Mouse (Mus musculus): Measurements from ENCODE around the gene Olfr1228. TPM values are rescaled to one million over a fixed set of nuclear protein-coding genes. Genes with fewer than 3 reads are reported as not detected.

Gene Olfr1228
- polyA plus RNA-seq (2014; fragmentation: Nextera tagmentation; extraction: Ambion mirVana), result not detected in 2 replicates

DNA sequence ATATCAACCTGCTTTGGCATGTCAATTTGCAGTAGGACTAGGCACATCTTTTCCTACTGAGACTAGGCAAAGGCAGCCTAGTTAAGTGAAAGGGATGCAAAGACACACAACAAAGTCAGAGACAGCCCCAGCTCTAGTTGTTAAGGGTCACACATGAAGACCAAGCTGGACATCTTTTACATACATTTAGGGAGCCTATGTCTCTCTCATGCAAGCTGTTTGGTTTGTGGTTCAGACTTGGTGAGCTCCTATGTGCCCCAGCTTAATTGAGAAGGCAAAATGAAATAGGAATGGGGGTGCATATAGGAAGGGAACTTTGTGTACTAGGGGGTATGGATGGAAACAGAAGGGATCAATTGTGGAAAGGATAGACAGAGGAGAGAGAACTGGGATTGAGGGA, at the start of gene Olfr1228:
Gene Olfr1228 (minus strand): TSS at position 101 of the 400 bp plus-strand sequence.
- Histone ChIP-seq H3K36me3 (ENCODE audit: control insufficient read depth, insufficient read depth, low read length) (no peaks in the 10 kb centered on the region), H3K4me2 (ENCODE audit: low read depth, low read length) (no peak within 1 kb of the TSS), H3K9me3 (ENCODE audit: control insufficient read depth, low read length) (no peaks in the 10 kb centered on the region), H3K27ac (ENCODE audit: low read depth, low read length) (no peak within 1 kb of the TSS), H3K27me3 (ENCODE audit: control insufficient read depth, insufficient read depth, low read length) (no peaks in the 10 kb centered on the region), H3K4me1 (ENCODE audit: control insufficient read depth, insufficient read depth, low read length) (no peaks in the 10 kb centered on the region), H3K9ac (replicated peaks; ENCODE audit: low read depth, low read length) (no peak within 1 kb of the TSS), H3K4me3 (ENCODE audit: low read depth, low read length) (no peak within 1 kb of the TSS)
- ATAC-seq (ENCODE audit: low read depth), result no peak

DNA sequence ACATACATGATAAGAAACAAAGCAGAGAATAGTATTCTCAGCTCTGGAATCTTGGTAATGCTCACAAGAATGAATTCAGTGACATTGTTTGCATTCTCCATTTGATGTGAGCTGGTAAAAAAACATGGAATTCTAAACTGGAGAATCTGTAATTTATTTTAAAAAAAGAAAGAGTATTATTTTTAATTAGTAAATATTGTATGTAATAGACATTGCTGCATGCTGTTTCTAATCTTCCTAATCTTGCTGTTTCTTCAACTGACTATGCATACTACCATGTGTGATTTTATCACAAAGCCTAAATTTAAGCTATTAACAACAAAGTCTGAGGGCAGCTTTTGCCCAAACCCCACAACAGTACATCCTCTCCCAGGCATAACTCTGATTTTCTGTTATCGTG, 43.3 kb upstream of the Olfr1228 start, which contains the start of gene Olfr1230:
Gene Olfr1230 (minus strand): TSS at position 101 of the 400 bp plus-strand sequence.
- Histone ChIP-seq H3K9ac (replicated peaks; ENCODE audit: low read depth, low read length) (no peak within 1 kb of the TSS), H3K4me2 (ENCODE audit: low read depth, low read length) (no peak within 1 kb of the TSS), H3K36me3 (ENCODE audit: control insufficient read depth, insufficient read depth, low read length) (no peaks in the 10 kb centered on the region), H3K4me3 (ENCODE audit: low read depth, low read length) (no peak within 1 kb of the TSS), H3K9me3 (ENCODE audit: control insufficient read depth, low read length) (no peaks in the 10 kb centered on the region), H3K27ac (ENCODE audit: low read depth, low read length) (no peak within 1 kb of the TSS), H3K4me1 (ENCODE audit: control insufficient read depth, insufficient read depth, low read length) (no peaks in the 10 kb centered on the region), H3K27me3 (ENCODE audit: control insufficient read depth, insufficient read depth, low read length) (no peaks in the 10 kb centered on the region)
- no peak for ATAC-seq (ENCODE audit: low read depth)
- WGBS, result 90% methylated on average over 1 of the region's 1 CpGs

- Histone ChIP-seq H3K9ac (replicated peaks; ENCODE audit: low read depth, low read length) (no peak within 1 kb of the TSS), H3K27me3 (ENCODE audit: control insufficient read depth, insufficient read depth, low read length) (no peaks in the 10 kb centered on the region), H3K4me1 (ENCODE audit: control insufficient read depth, insufficient read depth, low read length) (no peaks in the 10 kb centered on the region), H3K36me3 (ENCODE audit: control insufficient read depth, insufficient read depth, low read length) (no peaks in the 10 kb centered on the region), H3K4me2 (ENCODE audit: low read depth, low read length) (no peak within 1 kb of the TSS), H3K9me3 (ENCODE audit: control insufficient read depth, low read length) (no peaks in the 10 kb centered on the region), H3K4me3 (ENCODE audit: low read depth, low read length) (no peak within 1 kb of the TSS), H3K27ac (ENCODE audit: low read depth, low read length) (no peak within 1 kb of the TSS)
- ATAC-seq (ENCODE audit: low read depth), result no peak
- WGBS, result 79% methylated on average over 2 of the region's 2 CpGs
Observed at GRCm38 (mm10) chr2:89287914-89288313, 34.1 kb upstream of the Olfr1228 start, which contains the start of gene Olfr1229. Gene Olfr1229, minus strand, starts transcription at chr2:89288014.

- Histone ChIP-seq H3K27ac (ENCODE audit: low read depth, low read length) (no peak within 1 kb of the TSS), H3K36me3 (ENCODE audit: control insufficient read depth, insufficient read depth, low read length) (no peaks in the 10 kb centered on the region), H3K4me2 (ENCODE audit: low read depth, low read length) (no peak within 1 kb of the TSS), H3K27me3 (ENCODE audit: control insufficient read depth, insufficient read depth, low read length) (no peaks in the 10 kb centered on the region), H3K9ac (replicated peaks; ENCODE audit: low read depth, low read length) (no peak within 1 kb of the TSS), H3K4me3 (ENCODE audit: low read depth, low read length) (no peak within 1 kb of the TSS), H3K4me1 (ENCODE audit: control insufficient read depth, insufficient read depth, low read length) (no peaks in the 10 kb centered on the region), H3K9me3 (ENCODE audit: control insufficient read depth, low read length) (no peaks in the 10 kb centered on the region)
- no peak for ATAC-seq (ENCODE audit: low read depth)
- WGBS, result 64% methylated on average over 2 of the region's 2 CpGs
Observed at GRCm38 (mm10) chr2:89199948-89200347, 53.9 kb downstream of the Olfr1228 start, which contains the start of gene Olfr1226. Gene Olfr1226, minus strand, starts transcription at chr2:89200048.

Other genes with a start within 250 kb of the Olfr1228 start
- not detected in 2 replicates for gene Olfr1215, start 247.1 kb downstream of the Olfr1228 start, polyA plus RNA-seq (2014; fragmentation: Nextera tagmentation; extraction: Ambion mirVana)
- not detected in 2 replicates for gene Olfr1216, start 235.7 kb downstream of the Olfr1228 start, polyA plus RNA-seq (2014; fragmentation: Nextera tagmentation; extraction: Ambion mirVana)
- gene Olfr1217, start 222.0 kb downstream of the Olfr1228 start, polyA plus RNA-seq (2014; fragmentation: Nextera tagmentation; extraction: Ambion mirVana), result not detected in 2 replicates
- not detected in 2 replicates for gene Olfr1218, start 192.9 kb downstream of the Olfr1228 start, polyA plus RNA-seq (2014; fragmentation: Nextera tagmentation; extraction: Ambion mirVana)
- gene Olfr1219, start 170.5 kb downstream of the Olfr1228 start, polyA plus RNA-seq (2014; fragmentation: Nextera tagmentation; extraction: Ambion mirVana), result not detected in 2 replicates
- gene Olfr1220, start 147.2 kb downstream of the Olfr1228 start, polyA plus RNA-seq (2014; fragmentation: Nextera tagmentation; extraction: Ambion mirVana), result not detected in 2 replicates
- not detected in 2 replicates for gene Olfr1221, start 136.8 kb downstream of the Olfr1228 start, polyA plus RNA-seq (2014; fragmentation: Nextera tagmentation; extraction: Ambion mirVana)
- gene Olfr1222, start 121.0 kb downstream of the Olfr1228 start, polyA plus RNA-seq (2014; fragmentation: Nextera tagmentation; extraction: Ambion mirVana), result not detected in 2 replicates
- gene Olfr1223, start 102.5 kb downstream of the Olfr1228 start, polyA plus RNA-seq (2014; fragmentation: Nextera tagmentation; extraction: Ambion mirVana), result not detected in 2 replicates
- gene Olfr1224-ps1, start 90.0 kb downstream of the Olfr1228 start, polyA plus RNA-seq (2014; fragmentation: Nextera tagmentation; extraction: Ambion mirVana), result not detected in 2 replicates
- gene Olfr1225, start 79.4 kb downstream of the Olfr1228 start, polyA plus RNA-seq (2014; fragmentation: Nextera tagmentation; extraction: Ambion mirVana), result not detected in 2 replicates
- not detected in 2 replicates for gene Olfr1226, start 54.0 kb downstream of the Olfr1228 start, polyA plus RNA-seq (2014; fragmentation: Nextera tagmentation; extraction: Ambion mirVana)
- gene Olfr1229, start 34.0 kb upstream of the Olfr1228 start, polyA plus RNA-seq (2014; fragmentation: Nextera tagmentation; extraction: Ambion mirVana), result not detected in 2 replicates
- not detected in 2 replicates for gene Olfr1230, start 43.2 kb upstream of the Olfr1228 start, polyA plus RNA-seq (2014; fragmentation: Nextera tagmentation; extraction: Ambion mirVana)
- gene Olfr1231, start 53.0 kb upstream of the Olfr1228 start, polyA plus RNA-seq (2014; fragmentation: Nextera tagmentation; extraction: Ambion mirVana), result not detected in 2 replicates
- gene Olfr1232, start 75.6 kb upstream of the Olfr1228 start, polyA plus RNA-seq (2014; fragmentation: Nextera tagmentation; extraction: Ambion mirVana), result not detected in 2 replicates
- gene Olfr1233, start 88.3 kb upstream of the Olfr1228 start, polyA plus RNA-seq (2014; fragmentation: Nextera tagmentation; extraction: Ambion mirVana), result not detected in 2 replicates
- gene Olfr1234, start 110.8 kb upstream of the Olfr1228 start, polyA plus RNA-seq (2014; fragmentation: Nextera tagmentation; extraction: Ambion mirVana), result not detected in 2 replicates
- not detected in 2 replicates for gene Olfr1238, start 155.6 kb upstream of the Olfr1228 start, polyA plus RNA-seq (2014; fragmentation: Nextera tagmentation; extraction: Ambion mirVana)
- gene Olfr1239, start 166.3 kb upstream of the Olfr1228 start, polyA plus RNA-seq (2014; fragmentation: Nextera tagmentation; extraction: Ambion mirVana), result not detected in 2 replicates
- gene Olfr1240, start 188.9 kb upstream of the Olfr1228 start, polyA plus RNA-seq (2014; fragmentation: Nextera tagmentation; extraction: Ambion mirVana), result not detected in 2 replicates
- not detected in 2 replicates for gene Olfr1241, start 233.1 kb upstream of the Olfr1228 start, polyA plus RNA-seq (2014; fragmentation: Nextera tagmentation; extraction: Ambion mirVana)
- not detected in 2 replicates for gene Olfr1242, start 244.3 kb upstream of the Olfr1228 start, polyA plus RNA-seq (2014; fragmentation: Nextera tagmentation; extraction: Ambion mirVana)